Mouse (Mus musculus): ENCODE results near the gene Arhgap25.
"Not testable (repeated sequence)": the region's sequence is repeated elsewhere in the genome, so short reads cannot be mapped to it uniquely, and the experiment has no call there.

Arhgap25 gene

GRCm38 (mm10) chr6:87532953-87533710 lies at the start of gene Arhgap25:
Gene Arhgap25, minus strand, starts transcription at chr6:87533259.
- no peak for DNase-seq

- no peak for DNase-seq
These were observed 49.4 kb upstream of the Arhgap25 start for GRCm38 (mm10) chr6:87582456-87582855.

GRCm38 (mm10) chr6:87581581-87581980 lies 48.5 kb upstream of the Arhgap25 start:
- DNase-seq: no peak

GRCm38 (mm10) chr6:87581071-87581470 lies 48.0 kb upstream of the Arhgap25 start:
- DNase-seq: no peak

- no peak for DNase-seq
These were observed 45.2 kb upstream of the Arhgap25 start for GRCm38 (mm10) chr6:87578247-87578646.

GRCm38 (mm10) chr6:87576648-87577330 lies 43.7 kb upstream of the Arhgap25 start:
- no peak for DNase-seq

- not testable (repeated sequence) for DNase-seq
These were observed 38.8 kb upstream of the Arhgap25 start for GRCm38 (mm10) chr6:87571863-87572262.

- DNase-seq: no peak
These were observed 34.9 kb upstream of the Arhgap25 start for GRCm38 (mm10) chr6:87567686-87568593.

- DNase-seq: no peak
These were observed 32.1 kb upstream of the Arhgap25 start for GRCm38 (mm10) chr6:87565166-87565565.

GRCm38 (mm10) chr6:87564356-87564755 lies 31.3 kb upstream of the Arhgap25 start:
- no peak for DNase-seq

- no peak for DNase-seq
These were observed 20.7 kb upstream of the Arhgap25 start for GRCm38 (mm10) chr6:87553724-87554123.

- no peak for DNase-seq
These were observed 19.2 kb upstream of the Arhgap25 start for GRCm38 (mm10) chr6:87552054-87552807.

- no peak for DNase-seq
These were observed 14.8 kb upstream of the Arhgap25 start for GRCm38 (mm10) chr6:87547836-87548235.

GRCm38 (mm10) chr6:87547431-87547830 lies 14.4 kb upstream of the Arhgap25 start:
- DNase-seq: no peak

- DNase-seq: no peak
These were observed 12.5 kb upstream of the Arhgap25 start for GRCm38 (mm10) chr6:87545331-87546217.

GRCm38 (mm10) chr6:87542027-87542426 lies 9.0 kb upstream of the Arhgap25 start:
- no peak for DNase-seq

- no peak for DNase-seq
These were observed 8.1 kb upstream of the Arhgap25 start for GRCm38 (mm10) chr6:87541171-87541571.

GRCm38 (mm10) chr6:87538376-87539270 lies 5.6 kb upstream of the Arhgap25 start:
- DNase-seq: no peak

- DNase-seq: no peak
These were observed 4.6 kb upstream of the Arhgap25 start for GRCm38 (mm10) chr6:87537678-87538077.

- no peak for DNase-seq
These were observed 3.2 kb upstream of the Arhgap25 start for GRCm38 (mm10) chr6:87536270-87536669.
